Mouse (Mus musculus) brain, embryonic 18.5 days (tissue): ENCODE measurements around the gene Tfeb.

Source experiments
- DNase-seq: peaks from one replicate; pipeline ENCODE4 v3.0.0-alpha.2; 2012; ENCODE audit warnings: low read depth, low spot score

The Tfeb gene

DNA sequence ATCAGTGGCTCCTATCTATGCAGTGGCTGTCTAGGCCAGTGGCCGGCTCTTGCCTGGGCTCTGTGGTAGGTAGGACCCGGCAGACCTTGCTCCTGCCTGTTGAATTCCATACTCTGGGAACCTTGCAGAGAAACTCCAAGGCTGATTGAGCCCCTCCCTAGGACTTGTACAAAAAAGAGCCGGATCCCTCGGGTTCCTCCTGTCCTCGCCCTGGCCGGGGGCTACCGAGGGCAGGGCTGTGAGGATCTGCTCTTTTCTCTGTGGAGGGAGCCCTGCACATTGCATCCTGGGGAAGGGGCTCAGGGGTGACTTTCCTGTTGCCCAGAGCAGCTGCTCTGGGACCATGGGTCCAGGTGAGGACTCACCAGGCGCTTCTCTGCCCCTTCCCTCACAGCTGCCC is 50.8 kb downstream of the Tfeb start:
- DNase-seq = no peak

DNA sequence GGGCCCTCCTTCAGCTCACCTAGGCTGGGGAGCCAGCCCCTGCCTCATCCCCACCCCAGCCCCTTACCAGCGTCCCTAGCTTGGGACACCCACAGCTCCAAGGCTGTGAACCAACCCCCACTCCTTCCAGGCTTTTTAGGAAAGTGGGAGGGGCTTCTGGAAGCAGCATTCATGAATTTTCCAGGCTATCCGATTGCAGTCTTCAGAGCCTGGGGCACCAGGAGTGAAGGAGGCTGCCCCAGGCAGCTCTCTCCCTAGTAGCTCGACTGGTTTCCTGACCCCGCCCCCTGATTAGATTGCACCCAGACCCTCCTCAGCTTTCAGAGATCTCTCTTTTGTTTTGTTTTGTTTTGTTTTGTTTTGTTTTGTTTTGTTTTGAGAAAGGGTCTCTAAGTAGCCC is 51.5 kb downstream of the Tfeb start:
- DNase-seq = no peak

DNA sequence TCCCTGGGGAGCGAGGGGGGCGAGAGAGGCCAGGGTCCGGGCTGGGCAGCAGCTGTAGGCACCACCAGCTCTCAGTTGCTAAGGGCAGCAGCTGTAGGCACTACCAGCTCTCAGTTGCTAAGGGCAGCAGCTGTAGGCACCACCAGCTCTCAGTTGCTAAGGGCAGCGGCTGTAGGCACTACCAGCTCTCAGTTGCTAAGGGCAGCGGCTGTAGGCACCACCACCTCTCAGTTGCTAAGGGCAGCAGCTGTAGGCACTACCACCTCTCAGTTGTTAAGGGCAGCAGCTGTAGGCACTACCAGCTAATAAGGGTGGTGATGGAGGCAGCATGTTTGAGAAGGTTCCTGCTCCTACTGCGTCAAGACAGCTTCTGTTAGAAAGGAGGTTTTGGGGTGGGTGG is 52.2 kb downstream of the Tfeb start:
- no peak for DNase-seq

DNA sequence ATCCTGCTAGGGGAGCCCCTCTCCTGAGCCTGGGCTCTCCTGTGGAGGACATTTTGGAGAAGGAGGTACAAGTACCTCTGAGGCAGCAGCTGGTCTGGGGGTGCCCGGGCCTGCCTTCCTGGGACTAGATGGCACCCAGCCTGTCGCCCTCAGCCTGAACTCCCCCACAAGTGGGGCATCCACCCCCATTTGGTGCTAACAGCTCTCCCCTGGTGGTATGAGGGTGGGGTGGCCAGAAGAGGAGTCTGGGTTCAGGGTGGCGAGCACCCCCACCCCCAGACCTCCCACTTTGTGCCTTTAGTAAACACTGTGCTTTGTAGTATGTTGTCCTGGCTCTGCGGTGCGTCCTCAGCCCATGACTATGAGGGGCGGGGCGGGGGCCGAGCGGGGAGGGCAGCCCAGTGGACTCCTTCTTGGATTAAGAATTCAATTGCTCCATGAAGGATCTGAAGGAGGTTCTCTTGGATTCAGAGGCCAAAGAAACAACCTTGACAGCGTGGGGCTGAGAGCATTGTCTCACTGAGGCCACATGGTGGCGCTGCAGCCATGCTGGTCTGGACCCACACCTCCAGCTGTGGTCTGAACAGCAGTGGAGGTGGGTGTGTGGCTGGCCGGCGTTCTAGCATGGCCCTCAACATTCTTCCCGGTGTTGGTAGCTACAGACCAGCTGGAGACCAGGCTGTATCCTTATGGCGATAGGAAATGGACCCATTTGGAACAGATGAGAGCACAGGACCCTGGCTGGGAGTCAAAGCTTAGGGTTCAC is 55.5 kb downstream of the Tfeb start:
- peak; percentile 24 for DNase-seq

DNA sequence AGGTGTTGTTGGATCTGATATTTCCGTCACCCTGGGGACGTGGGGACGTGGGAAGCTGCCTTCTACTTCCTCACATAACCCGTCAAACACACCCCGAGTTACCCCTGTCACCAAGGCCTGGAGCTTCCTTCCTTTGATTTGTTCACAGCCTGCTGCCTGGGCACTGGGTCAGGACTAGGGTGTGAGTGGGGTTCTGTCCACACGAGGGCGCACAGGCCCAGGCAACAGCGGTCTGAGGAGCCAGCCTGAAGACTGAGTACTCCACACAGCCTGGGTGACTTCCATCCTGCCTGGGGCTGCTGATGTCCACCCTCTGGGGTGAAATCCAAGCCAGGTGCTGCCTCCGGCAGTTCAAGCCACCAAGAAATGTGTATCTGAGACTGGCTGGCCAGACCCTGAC is 56.5 kb downstream of the Tfeb start:
- no peak for DNase-seq

DNA sequence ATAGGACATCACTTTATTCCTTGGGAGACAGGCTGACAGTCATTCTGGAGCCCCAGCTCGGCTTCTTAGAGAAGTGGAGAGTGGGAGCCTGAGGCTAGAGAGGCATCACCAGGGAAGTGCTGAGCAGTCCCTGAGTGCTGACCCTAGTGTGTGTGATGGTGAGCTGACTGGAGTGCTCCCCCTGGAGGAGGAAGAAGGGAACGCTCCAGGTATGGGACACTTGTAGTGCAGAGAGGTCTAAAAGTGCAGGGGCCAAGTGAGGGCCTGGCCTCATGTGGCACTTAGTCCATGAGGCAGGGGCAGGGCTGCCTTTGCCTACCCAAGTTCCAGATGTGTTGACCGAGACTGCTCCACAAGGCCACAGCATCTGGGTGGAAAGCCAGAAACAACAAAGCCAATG is 58.6 kb downstream of the Tfeb start:
- no peak for DNase-seq

DNA sequence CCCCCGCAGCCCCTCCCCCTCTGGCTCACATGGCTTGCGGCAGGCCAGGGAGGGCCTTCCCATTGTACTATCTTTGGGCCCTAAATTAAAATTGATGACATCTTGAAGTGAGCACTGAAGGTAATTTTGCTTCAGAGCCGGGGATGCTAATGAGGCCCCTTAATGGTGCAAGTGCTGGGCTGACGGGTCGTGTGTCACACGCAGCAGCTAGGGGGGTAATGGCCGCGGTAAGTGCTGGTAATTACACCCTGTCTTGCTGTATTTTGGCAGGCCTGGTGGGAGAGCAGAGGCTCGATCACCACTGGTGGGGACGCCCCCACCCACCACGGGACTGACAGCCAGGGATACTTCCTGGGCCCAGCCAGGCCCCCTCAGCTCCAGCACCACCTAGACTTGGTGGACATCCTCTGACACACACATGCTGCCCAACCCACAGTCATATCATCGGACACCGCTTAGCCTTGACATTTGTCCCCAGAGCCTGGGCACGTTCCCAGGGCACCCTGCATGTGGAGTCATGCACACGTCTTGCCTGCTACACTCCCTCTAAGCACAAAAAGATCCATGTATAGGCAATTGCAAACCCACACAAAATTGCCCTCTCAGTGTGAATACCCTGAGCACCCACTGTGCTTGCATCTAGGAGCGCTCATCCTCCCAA is 59.5 kb downstream of the Tfeb start:
- no peak for DNase-seq

DNA sequence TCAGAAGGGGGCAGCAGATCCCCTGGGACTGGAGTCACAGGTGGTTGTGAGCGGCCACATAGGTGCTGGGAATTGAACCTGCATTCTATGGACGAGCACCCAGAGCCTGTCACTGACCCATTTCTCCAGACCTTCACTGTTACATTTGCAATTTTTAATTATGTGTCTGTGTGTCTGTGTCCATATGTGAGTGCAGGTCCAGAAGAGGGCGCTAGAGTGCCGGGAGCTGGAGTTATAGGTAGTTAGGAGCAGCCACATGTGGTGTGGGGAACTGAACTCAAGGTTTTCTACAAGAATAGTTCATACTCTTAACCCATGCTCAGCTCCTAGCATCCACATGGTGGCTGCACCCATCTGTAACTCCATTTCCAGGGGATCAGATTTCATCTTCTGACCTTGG is 60.1 kb downstream of the Tfeb start:
- no peak for DNase-seq

DNA sequence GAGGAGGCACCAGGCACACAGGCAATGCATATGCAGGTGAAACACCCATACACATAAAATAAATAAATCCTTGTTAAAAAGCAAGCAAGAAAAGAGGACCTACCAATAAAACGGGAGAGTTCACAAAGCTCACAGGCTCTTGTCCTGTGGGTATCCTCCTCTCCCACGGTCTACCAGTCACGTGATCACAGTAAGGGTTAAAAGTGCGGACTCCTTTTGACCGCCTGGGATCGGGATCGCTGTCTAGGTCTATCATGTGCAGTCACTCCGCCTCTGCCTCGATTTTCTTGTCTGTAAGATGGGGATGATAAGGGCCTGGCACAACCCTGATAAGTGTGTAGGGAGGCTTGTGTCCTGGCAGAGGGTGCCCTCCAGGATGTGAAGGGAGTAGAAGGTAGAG is 60.6 kb downstream of the Tfeb start:
- DNase-seq = no peak

DNA sequence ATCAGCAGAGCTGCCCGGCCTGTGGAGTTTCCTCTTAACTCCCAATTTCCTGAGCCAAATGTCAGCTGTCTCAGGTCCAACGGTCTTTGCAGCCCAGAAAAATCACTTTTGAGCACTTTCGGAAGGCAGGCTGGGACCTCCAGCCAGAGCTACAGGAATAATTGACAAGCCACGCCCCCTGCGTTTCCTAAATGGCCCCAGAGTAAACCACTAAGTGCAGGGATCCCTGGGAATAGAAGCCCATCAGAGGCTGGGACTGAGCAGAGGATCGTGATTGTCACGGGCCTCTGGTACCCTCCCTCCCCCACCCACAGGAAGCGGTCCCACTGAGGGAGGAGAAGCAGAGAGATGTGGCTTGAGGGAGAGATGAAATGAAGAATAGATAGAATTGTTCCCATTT is 66.0 kb downstream of the Tfeb start:
- no peak for DNase-seq

DNA sequence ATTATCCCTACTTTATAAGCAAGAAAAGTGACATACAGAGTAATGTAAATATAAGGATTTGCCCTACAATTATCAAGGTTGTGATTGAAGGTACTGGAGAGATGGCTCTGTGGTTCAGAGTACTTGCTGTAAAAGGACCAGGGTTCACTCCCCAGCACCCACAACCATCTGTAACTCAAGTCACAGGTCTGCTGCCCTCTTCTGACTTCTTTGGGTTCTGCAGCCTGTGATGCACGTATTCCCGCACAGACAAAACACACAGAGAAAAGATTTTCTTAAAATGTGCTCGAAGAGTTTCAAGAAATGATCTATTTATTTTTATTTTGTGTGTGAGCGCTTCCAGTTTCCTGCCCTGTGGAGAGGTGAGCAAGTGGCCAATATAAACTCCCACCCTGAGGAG is 66.8 kb downstream of the Tfeb start:
- no peak for DNase-seq

DNA sequence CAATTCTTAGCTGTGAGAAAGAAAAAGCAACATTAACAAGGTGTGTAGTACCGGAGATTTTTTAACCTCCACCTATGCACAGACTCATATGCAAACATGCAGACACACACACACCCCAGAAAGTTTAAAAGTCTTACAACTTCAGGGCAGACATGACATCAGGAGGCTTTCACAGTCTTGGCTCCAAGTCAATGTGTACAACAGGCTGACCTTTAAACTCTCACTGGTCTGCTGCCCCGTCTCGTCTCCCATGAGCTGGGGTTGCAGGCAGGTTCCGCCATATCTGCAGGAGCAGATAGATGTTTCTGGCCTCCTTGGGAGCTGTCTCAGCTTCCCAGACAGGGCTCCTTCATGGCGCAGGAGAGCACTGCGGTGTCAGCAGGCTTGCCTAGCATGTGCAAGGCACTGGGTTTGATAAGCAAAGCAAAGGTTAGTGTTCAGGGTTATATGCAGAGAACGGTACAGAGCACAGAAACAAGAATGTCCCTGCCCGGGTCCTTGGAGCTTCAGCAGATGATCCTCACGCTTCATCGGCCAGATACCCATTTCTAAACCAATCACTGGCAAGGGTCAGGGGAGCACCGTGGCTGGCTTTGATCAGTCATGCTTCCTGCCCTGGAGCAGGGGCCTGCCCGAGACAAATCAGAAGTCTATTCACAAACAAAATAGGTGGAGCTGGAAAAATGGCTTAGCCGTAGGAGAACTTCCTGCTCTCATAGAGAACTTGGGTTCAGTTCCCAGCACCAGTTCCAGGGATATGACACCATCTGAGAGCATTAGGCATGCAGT is 68.4 kb downstream of the Tfeb start:
- DNase-seq = no peak

DNA sequence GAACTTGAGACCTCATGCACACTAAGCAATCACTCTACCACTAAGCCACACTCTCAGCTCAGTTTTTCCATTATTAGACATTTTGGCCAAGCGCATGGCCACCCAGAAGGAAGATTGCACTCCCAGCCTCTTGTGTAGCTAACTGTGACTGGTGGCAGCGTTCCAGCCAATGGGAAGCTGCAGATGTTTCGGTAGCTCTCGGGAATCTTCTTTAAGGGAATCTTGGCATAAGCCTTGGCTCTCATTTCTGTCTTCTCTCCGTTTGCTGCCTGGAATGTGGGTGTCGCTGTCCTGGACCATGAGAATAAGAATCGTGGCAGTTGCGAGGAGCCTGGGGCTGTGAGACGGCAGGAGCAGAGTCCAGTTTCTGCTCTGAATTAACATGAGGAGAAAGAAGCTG is 69.4 kb downstream of the Tfeb start:
- no peak for DNase-seq

DNA sequence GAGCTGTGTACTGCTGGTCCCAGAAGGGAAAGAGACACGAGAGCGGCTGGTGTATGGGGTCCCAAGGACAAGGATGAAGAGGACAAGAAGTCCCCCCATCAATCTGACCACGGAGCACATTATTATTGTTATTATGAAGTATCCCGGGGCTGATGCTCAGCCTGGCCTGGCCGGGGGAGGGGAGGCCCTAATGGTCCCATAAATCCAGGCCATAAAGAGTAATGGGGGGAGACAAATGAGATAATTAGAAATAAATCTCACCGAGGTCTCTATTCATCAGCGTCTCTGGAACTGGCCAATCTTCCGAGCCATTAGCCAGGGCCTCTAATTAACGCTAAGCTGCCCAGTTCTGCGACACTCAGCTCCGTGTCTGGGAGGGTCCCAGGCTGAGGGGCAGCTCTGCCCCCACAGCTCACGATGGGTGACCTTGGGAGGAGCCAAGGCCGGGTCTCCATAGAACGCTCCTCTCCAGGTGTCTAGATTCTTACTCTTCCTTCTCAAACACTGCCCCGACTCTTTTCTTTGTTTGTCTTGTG is 74.5 kb downstream of the Tfeb start:
- no peak for DNase-seq

DNA sequence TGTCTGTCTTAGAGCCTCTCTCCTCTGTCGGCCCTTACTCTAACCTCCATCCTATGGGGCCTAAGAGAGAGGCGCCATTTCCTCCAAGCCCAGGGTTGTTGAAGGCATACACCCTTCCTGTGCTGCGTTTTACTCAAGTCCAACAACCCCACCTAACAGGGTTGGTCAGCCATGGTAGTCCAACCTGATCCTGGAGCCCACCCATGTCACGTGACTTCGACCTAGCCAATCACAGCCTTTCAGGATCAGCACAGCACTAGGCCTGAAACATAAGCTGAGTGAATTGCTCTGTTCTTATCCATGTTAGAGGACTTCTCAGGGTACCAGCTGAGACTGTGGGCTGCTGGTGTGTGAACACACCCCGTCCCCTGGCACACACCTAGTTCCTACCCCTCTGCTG is 75.4 kb downstream of the Tfeb start:
- DNase-seq = no peak

DNA sequence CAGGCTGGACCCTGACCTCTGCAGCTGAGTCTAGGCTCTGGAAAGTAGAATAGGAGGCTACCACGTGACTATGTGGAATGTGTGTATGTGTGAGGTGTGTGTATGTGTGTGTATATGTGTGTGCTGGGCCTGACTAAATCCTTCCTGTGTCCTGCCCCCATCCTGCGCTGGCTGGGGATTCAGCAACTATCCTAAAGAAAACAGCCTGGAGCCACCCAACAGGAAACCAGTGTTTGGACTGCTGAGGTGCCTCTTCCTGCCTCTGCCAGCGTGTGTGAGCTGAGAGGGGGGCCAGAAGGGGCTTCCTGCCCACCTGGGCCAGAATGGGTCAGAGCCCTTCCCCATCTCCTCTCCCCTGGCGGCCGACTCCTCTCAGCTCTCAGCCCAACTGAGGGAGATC is 76.8 kb downstream of the Tfeb start:
- DNase-seq = no peak

DNA sequence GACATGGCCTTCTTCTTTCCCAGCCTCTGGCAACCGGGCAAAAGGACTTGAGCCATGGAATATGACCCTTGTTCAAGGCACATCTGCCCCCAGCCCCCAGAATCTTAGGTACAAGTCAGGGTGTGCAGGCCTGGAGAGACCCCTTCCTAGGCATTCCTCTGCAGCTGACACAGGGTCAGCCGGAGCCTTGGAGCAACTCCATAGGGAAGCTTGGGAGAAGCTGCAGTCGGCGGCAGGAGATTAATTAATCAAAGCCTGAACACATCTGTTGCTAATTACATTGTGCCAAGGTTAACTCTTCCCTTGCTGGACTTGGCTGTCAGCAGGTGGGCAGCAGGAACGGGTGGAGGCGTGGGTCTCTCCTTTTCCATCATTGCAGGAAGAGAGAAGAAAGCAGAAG is 77.7 kb downstream of the Tfeb start:
- no peak for DNase-seq

DNA sequence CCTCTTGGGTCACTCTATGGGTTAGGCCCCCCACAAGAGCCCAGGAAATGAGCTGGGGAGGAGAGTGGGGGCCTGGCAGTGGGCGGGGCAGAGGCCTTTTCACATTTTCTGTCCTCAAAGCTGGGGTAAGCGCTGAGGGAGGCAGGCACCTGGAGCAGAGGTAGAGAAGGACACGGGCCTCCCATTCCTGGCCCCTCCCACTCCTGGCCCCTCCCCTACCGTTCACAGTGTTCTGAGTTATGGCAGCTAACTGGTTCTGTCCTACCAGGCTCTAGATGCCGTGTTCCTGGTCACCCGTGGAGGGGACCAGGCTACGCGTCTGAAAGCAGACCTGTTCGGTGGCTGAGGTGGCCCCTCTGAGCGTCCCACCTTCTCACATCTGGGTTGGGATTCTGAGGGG is 78.6 kb downstream of the Tfeb start:
- no peak for DNase-seq

DNA sequence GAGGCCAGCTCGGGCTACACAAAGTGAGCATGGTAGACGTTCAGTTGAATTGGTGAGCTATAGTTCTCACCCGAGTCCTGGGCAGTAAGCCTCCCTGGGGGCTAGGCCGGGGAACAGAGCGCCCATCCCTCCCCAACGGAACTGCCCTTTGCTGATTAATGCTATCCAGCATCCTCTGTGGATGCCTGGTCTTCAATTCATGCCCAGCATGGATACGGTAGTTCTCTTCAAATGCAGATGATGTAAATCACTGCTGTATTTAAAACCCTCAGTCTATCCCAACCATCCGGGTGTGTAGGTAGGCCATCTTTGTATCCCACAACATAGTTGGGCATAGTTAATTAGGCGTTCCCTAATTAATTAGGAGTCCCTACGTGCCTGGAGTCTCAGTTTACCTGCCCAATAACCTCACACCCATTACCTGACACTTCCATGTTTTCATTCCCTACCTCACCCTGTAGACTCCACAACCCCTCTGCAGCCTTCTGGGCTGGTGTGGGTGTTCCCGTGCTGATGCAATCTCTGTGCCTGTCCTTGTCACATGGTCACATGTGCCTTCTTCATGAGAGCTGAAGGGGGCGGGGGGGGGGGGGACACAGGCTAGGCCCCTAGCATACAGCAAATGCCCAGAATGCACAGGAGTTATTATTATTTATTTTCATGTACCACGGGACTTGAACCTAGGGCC is 81.4 kb downstream of the Tfeb start:
- no peak for DNase-seq

DNA sequence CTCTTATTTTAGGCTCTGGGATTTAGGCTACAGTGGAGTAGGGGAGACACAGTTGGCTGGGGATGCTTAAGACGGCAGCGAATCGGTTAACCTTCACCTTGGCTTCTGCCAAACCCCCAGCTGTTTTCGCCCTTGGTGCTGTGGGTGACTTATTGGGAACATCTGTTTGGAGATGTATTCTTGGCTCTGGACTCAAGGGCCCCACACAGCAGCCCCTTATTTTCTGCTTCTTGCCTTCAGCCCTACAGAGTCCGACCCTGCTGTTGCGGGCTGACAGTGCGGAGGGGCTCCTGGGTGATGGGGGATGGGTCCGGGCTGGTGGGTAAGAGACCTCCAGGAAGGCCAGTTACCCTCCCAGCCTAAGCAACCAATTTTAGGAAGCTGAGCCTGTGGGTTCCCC is 84.5 kb downstream of the Tfeb start:
- no peak for DNase-seq

DNA sequence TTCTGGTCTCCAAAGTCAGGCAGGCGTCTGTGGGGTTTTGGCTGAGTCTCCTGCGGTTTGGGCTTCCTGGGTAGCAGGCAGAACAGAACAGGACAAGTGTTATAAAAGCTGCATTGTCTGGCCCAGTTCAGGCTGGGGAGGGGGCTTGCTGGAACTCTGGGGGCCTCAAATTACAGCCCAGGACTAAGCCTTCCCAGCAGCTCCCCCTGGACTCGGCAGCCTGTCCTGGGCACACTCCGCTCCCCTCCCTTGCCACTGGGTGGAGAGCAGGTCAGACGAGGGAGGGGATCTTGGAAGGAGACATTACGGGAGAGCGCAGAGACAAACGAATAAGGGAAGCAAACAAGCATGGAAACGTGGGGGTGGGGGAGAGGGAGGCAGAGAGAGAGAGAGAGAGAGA is 94.3 kb downstream of the Tfeb start:
- no peak for DNase-seq

DNA sequence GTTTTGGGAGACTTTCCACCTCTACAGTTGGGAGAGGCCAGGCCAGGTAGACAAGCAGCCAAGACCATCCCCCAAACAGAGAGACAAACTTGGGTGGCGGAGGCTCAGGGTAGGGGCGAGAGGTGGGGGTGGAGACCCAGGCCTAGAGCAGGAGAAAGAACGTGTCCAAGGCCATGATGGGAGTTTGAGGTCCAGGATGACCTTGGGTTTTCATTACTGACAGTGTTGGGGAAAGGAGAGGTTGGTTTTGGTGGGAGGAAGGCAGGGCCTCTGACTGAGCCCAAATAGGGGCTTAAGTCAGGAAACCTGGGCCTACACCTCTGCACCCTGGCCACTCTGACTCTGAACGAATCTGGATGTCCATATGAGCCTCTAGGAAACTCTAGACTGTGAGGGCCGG is 94.9 kb downstream of the Tfeb start:
- DNase-seq = no peak
